Mouse (Mus musculus): ENCODE measurements around the gene Baiap3. TPM values are rescaled to one million over a fixed set of nuclear protein-coding genes. Genes with fewer than 3 reads are reported as not detected.

Baiap3 gene
- total RNA-seq (2021) = 10 to 100 TPM; 14.8 to 29.8 TPM
- long read RNA-seq, experiment 1, full-length matches to known transcripts = 14 of 26 reads
- long read RNA-seq, experiment 1, partial matches to known transcripts = 6 of 26 reads
- long read RNA-seq, experiment 1, other reads (novel, unspliced or antisense) = 6 of 26 reads
- long read RNA-seq, experiment 2, full-length matches to known transcripts = 19 of 34 reads
- long read RNA-seq, experiment 2, partial matches to known transcripts = 3 of 34 reads
- long read RNA-seq, experiment 2, other reads (novel, unspliced or antisense) = 12 of 34 reads

GRCm38 (mm10) chr17:25256140-25256754 is at the start of gene Baiap3:
Gene Baiap3 (minus strand): TSS chr17:25256364.
- Histone ChIP-seq H3K27ac (no peak within 1 kb of the TSS), H3K4me3 (no peak within 1 kb of the TSS)
- TF ChIP-seq CTCF (IDR thresholded peaks at IDR 0.05) = no peak
- intact Hi-C loops (cut with DNase I) = no loop called here
- no peak for DNase-seq (ENCODE audit: extremely low spot score in 1 of 2, low spot score in 2 of 2)

GRCm38 (mm10) chr17:25298094-25298493 is 41.9 kb upstream of the Baiap3 start, which contains the start of gene Prss34:
Gene Prss34 (plus strand): TSS chr17:25298394.
- intact Hi-C loops (cut with DNase I) = no loop called here
- Histone ChIP-seq H3K27ac (no peak within 1 kb of the TSS), H3K4me3 (no peak within 1 kb of the TSS)
- no peak for TF ChIP-seq CTCF (IDR thresholded peaks at IDR 0.05)
- no peak for DNase-seq (ENCODE audit: extremely low spot score in 1 of 2, low spot score in 2 of 2)

GRCm38 (mm10) chr17:25294111-25294510 is 37.9 kb upstream of the Baiap3 start:
- no peak overlapping the region for H3K4me3 ChIP-seq
- intact Hi-C loops (cut with DNase I) = no loop called here
- no peak overlapping the region for H3K27ac ChIP-seq
- no peak for TF ChIP-seq CTCF (IDR thresholded peaks at IDR 0.05)
- DNase-seq (ENCODE audit: extremely low spot score in 1 of 2, low spot score in 2 of 2) = no peak

GRCm38 (mm10) chr17:25293495-25293894 is 37.3 kb upstream of the Baiap3 start:
- DNase-seq (ENCODE audit: extremely low spot score in 1 of 2, low spot score in 2 of 2) = no peak
- H3K4me3 ChIP-seq = no peak overlapping the region
- intact Hi-C loops (cut with DNase I) = no loop called here
- H3K27ac ChIP-seq = no peak overlapping the region
- no peak for TF ChIP-seq CTCF (IDR thresholded peaks at IDR 0.05)

GRCm38 (mm10) chr17:25290411-25290810 is 34.2 kb upstream of the Baiap3 start:
- no peak for TF ChIP-seq CTCF (IDR thresholded peaks at IDR 0.05)
- Histone ChIP-seq H3K4me3 (no peak overlapping the region), H3K27ac (no peak overlapping the region)
- intact Hi-C loops (cut with DNase I) = no loop called here
- DNase-seq (ENCODE audit: extremely low spot score in 1 of 2, low spot score in 2 of 2) = no peak

GRCm38 (mm10) chr17:25288842-25289241 is 32.7 kb upstream of the Baiap3 start:
- H3K27ac ChIP-seq = no peak overlapping the region
- DNase-seq (ENCODE audit: extremely low spot score in 1 of 2, low spot score in 2 of 2) = peak; percentile 35
- intact Hi-C loops (cut with DNase I) = loop anchor here (2.0 to 5.0 kb wide), 2 partner anchors 76 to 183 kb away; no protein-coding TSS in a partner anchor
- peak; percentile 81 for TF ChIP-seq CTCF (IDR thresholded peaks at IDR 0.05)
- no peak overlapping the region for H3K4me3 ChIP-seq

GRCm38 (mm10) chr17:25285033-25285432 is 28.9 kb upstream of the Baiap3 start:
- peak; percentile 93 for TF ChIP-seq CTCF (IDR thresholded peaks at IDR 0.05)
- intact Hi-C loops (cut with DNase I) = loop anchor here (5.0 kb wide), 1 partner anchor 187 kb away; no protein-coding TSS in a partner anchor
- peak; percentile 35 to 42 for DNase-seq (ENCODE audit: extremely low spot score in 1 of 2, low spot score in 2 of 2)
- Histone ChIP-seq H3K27ac (no peak overlapping the region), H3K4me3 (no peak overlapping the region)

GRCm38 (mm10) chr17:25282133-25282532 is 26.0 kb upstream of the Baiap3 start:
- Histone ChIP-seq H3K4me3 (no peak overlapping the region), H3K27ac (no peak overlapping the region)
- intact Hi-C loops (cut with DNase I) = no loop called here
- DNase-seq (ENCODE audit: extremely low spot score in 1 of 2, low spot score in 2 of 2) = no peak
- TF ChIP-seq CTCF (IDR thresholded peaks at IDR 0.05) = no peak

- no peak overlapping the region for H3K27ac ChIP-seq
- intact Hi-C loops (cut with DNase I) = no loop called here
- DNase-seq (ENCODE audit: extremely low spot score in 1 of 2, low spot score in 2 of 2) = no peak
- no peak for TF ChIP-seq CTCF (IDR thresholded peaks at IDR 0.05)
- H3K4me3 ChIP-seq = no peak overlapping the region
Observed at GRCm38 (mm10) chr17:25275833-25276232, 19.7 kb upstream of the Baiap3 start.

GRCm38 (mm10) chr17:25274571-25275346 is 18.6 kb upstream of the Baiap3 start, which contains the start of gene Ube2i:
Gene Ube2i (minus strand): TSS chr17:25274622.
- Histone ChIP-seq H3K27ac (peak within 1 kb of the TSS; percentile 100), H3K4me3 (peak within 1 kb of the TSS; percentile 99)
- DNase-seq (ENCODE audit: extremely low spot score in 1 of 2, low spot score in 2 of 2) = no peak
- TF ChIP-seq CTCF (IDR thresholded peaks at IDR 0.05) = no peak
- intact Hi-C loops (cut with DNase I) = loop anchor here (5.0 kb wide), 2 partner anchors 92 to 157 kb away; partner anchors contain the start of genes BC003965 and Telo2

GRCm38 (mm10) chr17:25273706-25274501 is 17.7 kb upstream of the Baiap3 start:
- DNase-seq (ENCODE audit: extremely low spot score in 1 of 2, low spot score in 2 of 2) = peak; percentile 95 to 96
- H3K4me3 ChIP-seq = peak overlapping the region; percentile 99
- intact Hi-C loops (cut with DNase I) = loop anchor here (5.0 kb wide), 2 partner anchors 92 to 157 kb away; partner anchors contain the start of genes BC003965 and Telo2
- peak overlapping the region; percentile 100 for H3K27ac ChIP-seq
- TF ChIP-seq CTCF (IDR thresholded peaks at IDR 0.05) = peak; percentile 72
